Mouse (Mus musculus): ENCODE results near the gene Ciz1. TPM values are rescaled to one million over a fixed set of nuclear protein-coding genes. Genes with fewer than 3 reads are reported as not detected.

The Ciz1 gene
- polyA plus RNA-seq, 2 experiments, result 13.1 to 40.3 TPM

- Histone ChIP-seq H3K4me1 (replicated peaks; ENCODE audit: control insufficient read depth in 2 of 2, insufficient read depth in 2 of 2, low read length in 1 of 2) (peaks cover 2 to 5% of the 10 kb centered on the region in 2 experiments; a peak in 2 of 4 replicates), H3K4me3 (ENCODE audit: insufficient read depth in 1 of 2, low read depth in 2 of 2, low read length in 2 of 2) (no peak overlapping the region), H3K9ac (replicated peaks) (no peak overlapping the region), H3K27ac (no peak overlapping the region), H3K36me3 (replicated peaks; ENCODE audit: control insufficient read depth, insufficient read depth, low read depth) (no peaks in the 10 kb centered on the region), H3K4me2 (ENCODE audit: low read depth) (peak overlapping the region; percentile 65), H3K9me3 (ENCODE audit: control insufficient read depth, low read length) (no peaks in the 10 kb centered on the region), H3K27me3 (ENCODE audit: control insufficient read depth, insufficient read depth, low read length) (peaks cover 22% of the 10 kb centered on the region)
- DNase-seq (ENCODE audit: low read depth in 3 of 3, low spot score in 3 of 3) (no peak), ATAC-seq (ENCODE audit: insufficient read depth) (no peak)
- TF ChIP-seq CTCF (IDR thresholded peaks at IDR 0.05; ENCODE audit: low read depth) (no peak), EP300 (IDR thresholded peaks at IDR 0.05; ENCODE audit: low read depth) (no peak)
- WGBS (ENCODE audit: insufficient replicate concordance), result 47% methylated on average over 6 of the region's 6 CpGs
Measured at GRCm38 (mm10) chr2:32353836-32354235, 1.7 kb downstream of the Ciz1 start.

GRCm38 (mm10) chr2:32354336-32354895 is 2.3 kb downstream of the Ciz1 start:
- Histone ChIP-seq H3K4me1 (replicated peaks; ENCODE audit: control insufficient read depth in 2 of 2, insufficient read depth in 2 of 2, low read length in 1 of 2) (peaks cover 2 to 5% of the 10 kb centered on the region in 2 experiments; a peak in 2 of 4 replicates), H3K9me3 (ENCODE audit: control insufficient read depth, low read length) (no peaks in the 10 kb centered on the region), H3K4me2 (ENCODE audit: low read depth) (no peak overlapping the region), H3K27me3 (ENCODE audit: control insufficient read depth, insufficient read depth, low read length) (peaks cover 22% of the 10 kb centered on the region), H3K36me3 (replicated peaks; ENCODE audit: control insufficient read depth, insufficient read depth, low read depth) (no peaks in the 10 kb centered on the region), H3K4me3 (ENCODE audit: insufficient read depth in 1 of 2, low read depth in 2 of 2, low read length in 2 of 2) (no peak overlapping the region), H3K9ac (replicated peaks) (no peak overlapping the region), H3K27ac (no peak overlapping the region)
- no peak for ATAC-seq (ENCODE audit: insufficient read depth)
- TF ChIP-seq CTCF (IDR thresholded peaks at IDR 0.05; ENCODE audit: low read depth) (no peak), EP300 (IDR thresholded peaks at IDR 0.05; ENCODE audit: low read depth) (no peak)
- WGBS (ENCODE audit: insufficient replicate concordance), result 69% methylated on average over 3 of the region's 3 CpGs
- DNase-seq (ENCODE audit: low read depth in 3 of 3, low spot score in 3 of 3), result no peak

- H3K9ac ChIP-seq (replicated peaks), result no peak overlapping the region
- TF ChIP-seq CTCF (IDR thresholded peaks at IDR 0.05; ENCODE audit: low read depth), result no peak
- TF ChIP-seq EP300 (IDR thresholded peaks at IDR 0.05; ENCODE audit: low read depth), result no peak
- no peaks in the 10 kb centered on the region for H3K36me3 ChIP-seq (replicated peaks; ENCODE audit: control insufficient read depth, insufficient read depth, low read depth)
- no peak overlapping the region for H3K4me2 ChIP-seq (ENCODE audit: low read depth)
- H3K4me1 ChIP-seq (replicated peaks; ENCODE audit: control insufficient read depth in 2 of 2, insufficient read depth in 2 of 2, low read length in 1 of 2), result peaks cover 2 to 6% of the 10 kb centered on the region in 2 experiments; a peak in 2 of 4 replicates
- DNase-seq (ENCODE audit: low read depth in 3 of 3, low spot score in 3 of 3), result no peak
- no peak overlapping the region for H3K27ac ChIP-seq
- WGBS (ENCODE audit: insufficient replicate concordance), result 69% methylated on average over 10 of the region's 10 CpGs
- H3K9me3 ChIP-seq (ENCODE audit: control insufficient read depth, low read length), result no peaks in the 10 kb centered on the region
- no peak overlapping the region for H3K4me3 ChIP-seq (ENCODE audit: insufficient read depth in 1 of 2, low read depth in 2 of 2, low read length in 2 of 2)
- ATAC-seq (ENCODE audit: insufficient read depth), result no peak
- peaks cover 18% of the 10 kb centered on the region for H3K27me3 ChIP-seq (ENCODE audit: control insufficient read depth, insufficient read depth, low read length)
Measured at GRCm38 (mm10) chr2:32356216-32356615, 4.1 kb downstream of the Ciz1 start.

GRCm38 (mm10) chr2:32357710-32358109 is 5.6 kb downstream of the Ciz1 start:
- Histone ChIP-seq H3K4me3 (ENCODE audit: insufficient read depth in 1 of 2, low read depth in 2 of 2, low read length in 2 of 2) (no peak overlapping the region), H3K27ac (no peak overlapping the region), H3K27me3 (ENCODE audit: control insufficient read depth, insufficient read depth, low read length) (peaks cover 3% of the 10 kb centered on the region), H3K36me3 (replicated peaks; ENCODE audit: control insufficient read depth, insufficient read depth, low read depth) (no peaks in the 10 kb centered on the region), H3K9ac (replicated peaks) (no peak overlapping the region), H3K9me3 (ENCODE audit: control insufficient read depth, low read length) (no peaks in the 10 kb centered on the region), H3K4me2 (ENCODE audit: low read depth) (no peak overlapping the region), H3K4me1 (replicated peaks; ENCODE audit: control insufficient read depth in 2 of 2, insufficient read depth in 2 of 2, low read length in 1 of 2) (peaks cover 5 to 11% of the 10 kb centered on the region in 2 experiments; a peak in 3 of 4 replicates)
- DNase-seq (ENCODE audit: low read depth in 3 of 3, low spot score in 3 of 3) (no peak), ATAC-seq (ENCODE audit: insufficient read depth) (no peak)
- TF ChIP-seq CTCF (IDR thresholded peaks at IDR 0.05; ENCODE audit: low read depth), result no peak
- TF ChIP-seq EP300 (IDR thresholded peaks at IDR 0.05; ENCODE audit: low read depth), result no peak
- WGBS (ENCODE audit: insufficient replicate concordance), result 47% methylated on average over 3 of the region's 3 CpGs

GRCm38 (mm10) chr2:32358381-32358780 is 6.3 kb downstream of the Ciz1 start:
- Histone ChIP-seq H3K4me1 (replicated peaks; ENCODE audit: control insufficient read depth in 2 of 2, insufficient read depth in 2 of 2, low read length in 1 of 2) (peaks cover 5 to 10% of the 10 kb centered on the region in 2 experiments; a peak in 3 of 4 replicates), H3K4me3 (ENCODE audit: insufficient read depth in 1 of 2, low read depth in 2 of 2, low read length in 2 of 2) (no peak overlapping the region), H3K27me3 (ENCODE audit: control insufficient read depth, insufficient read depth, low read length) (no peaks in the 10 kb centered on the region), H3K36me3 (replicated peaks; ENCODE audit: control insufficient read depth, insufficient read depth, low read depth) (no peaks in the 10 kb centered on the region), H3K9ac (replicated peaks) (no peak overlapping the region), H3K9me3 (ENCODE audit: control insufficient read depth, low read length) (no peaks in the 10 kb centered on the region), H3K27ac (no peak overlapping the region), H3K4me2 (ENCODE audit: low read depth) (no peak overlapping the region)
- TF ChIP-seq CTCF (IDR thresholded peaks at IDR 0.05; ENCODE audit: low read depth) (no peak), EP300 (IDR thresholded peaks at IDR 0.05; ENCODE audit: low read depth) (no peak)
- DNase-seq (ENCODE audit: low read depth in 3 of 3, low spot score in 3 of 3) (no peak), ATAC-seq (ENCODE audit: insufficient read depth) (no peak)
- WGBS (ENCODE audit: insufficient replicate concordance), result 51% methylated on average over 10 of the region's 10 CpGs
